Mouse (Mus musculus): ENCODE measurements around the gene Epha4. TPM values are rescaled to one million over a fixed set of nuclear protein-coding genes. Genes with fewer than 3 reads are reported as not detected.
A peak's percentile ranks its signal among the peaks of the same experiment; 100 is the strongest.

Epha4 gene
- 6.0 and 7.6 TPM in 2 replicates for polyA plus RNA-seq (2012; rRNA removed)

DNA sequence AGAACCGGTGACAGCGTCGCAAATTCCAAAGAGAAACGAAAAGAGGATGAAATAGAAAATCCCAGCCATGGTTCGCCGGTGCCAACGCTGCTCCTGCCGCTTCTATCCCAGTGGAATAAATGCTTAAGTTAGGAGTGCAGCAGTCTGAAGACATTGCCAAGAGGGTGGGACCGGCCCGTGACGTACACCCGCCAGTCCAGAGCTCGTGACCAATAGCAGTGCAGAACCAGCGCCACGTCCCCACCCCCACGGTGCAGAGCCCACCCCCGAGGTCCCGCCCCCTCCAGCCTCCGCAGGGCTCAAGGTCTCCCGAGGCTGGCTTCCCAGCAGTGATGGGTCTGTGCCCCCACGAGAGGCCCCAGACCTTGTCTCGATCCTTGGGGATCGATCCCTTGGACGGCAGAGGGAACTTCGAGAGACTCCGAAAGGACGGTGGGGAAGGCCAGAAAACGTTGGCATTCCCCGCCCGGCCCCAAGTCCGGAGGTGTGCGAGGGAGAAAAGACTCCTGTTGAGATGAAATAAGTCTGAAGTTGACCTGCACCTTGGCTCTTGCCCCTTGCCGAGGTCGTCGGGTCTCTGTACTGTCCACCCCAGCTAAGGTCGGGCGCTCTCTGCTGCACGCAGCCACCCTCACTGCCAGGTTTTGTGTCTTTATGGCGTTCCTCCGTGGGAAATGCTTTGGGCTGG is at the start of gene Epha4:
TSS of gene Epha4 (minus strand) at position 126 of the 688 bp plus-strand sequence.
- peak; percentile 73 for DNase-seq (ENCODE audit: low spot score)

DNA sequence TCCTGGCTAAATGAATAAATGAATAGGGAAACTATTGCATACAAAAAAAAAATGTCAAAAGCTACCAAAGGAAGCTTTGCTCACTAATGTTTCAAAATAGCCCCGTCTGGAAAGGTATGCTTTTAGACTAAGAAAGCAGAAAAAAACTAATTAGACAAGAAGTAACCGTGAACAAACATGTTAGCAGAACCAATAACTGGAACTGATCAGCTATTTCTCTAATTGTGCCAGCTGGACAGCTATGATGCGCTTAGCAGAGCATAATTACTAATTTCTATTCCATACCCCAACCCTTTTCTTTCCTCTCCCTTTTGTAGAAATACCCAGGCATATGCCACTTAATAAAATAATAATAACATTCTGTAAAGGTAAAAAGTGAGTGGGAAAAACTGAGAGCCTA is 41.3 kb upstream of the Epha4 start:
- no peak for DNase-seq (ENCODE audit: low spot score)

DNA sequence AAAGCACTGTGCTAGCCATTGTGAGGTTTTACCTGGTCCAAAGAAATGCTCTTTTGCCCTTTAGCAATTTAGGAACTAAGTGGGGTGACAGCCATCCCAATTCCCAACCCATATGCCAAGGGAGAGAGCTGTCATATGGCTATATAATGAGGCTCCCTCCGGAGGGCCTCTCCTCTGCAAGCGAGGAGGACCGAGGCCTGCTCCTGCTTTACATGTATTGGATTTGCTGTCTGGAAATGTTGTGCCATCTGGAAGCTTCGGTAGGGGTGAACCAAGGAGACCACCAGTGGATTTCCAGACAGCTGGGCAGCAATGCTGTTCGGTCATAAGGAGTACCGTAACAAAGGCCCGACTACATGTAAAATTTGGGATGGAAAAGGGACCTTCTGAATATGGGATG is 37.0 kb upstream of the Epha4 start:
- DNase-seq (ENCODE audit: low spot score), result no peak

DNA sequence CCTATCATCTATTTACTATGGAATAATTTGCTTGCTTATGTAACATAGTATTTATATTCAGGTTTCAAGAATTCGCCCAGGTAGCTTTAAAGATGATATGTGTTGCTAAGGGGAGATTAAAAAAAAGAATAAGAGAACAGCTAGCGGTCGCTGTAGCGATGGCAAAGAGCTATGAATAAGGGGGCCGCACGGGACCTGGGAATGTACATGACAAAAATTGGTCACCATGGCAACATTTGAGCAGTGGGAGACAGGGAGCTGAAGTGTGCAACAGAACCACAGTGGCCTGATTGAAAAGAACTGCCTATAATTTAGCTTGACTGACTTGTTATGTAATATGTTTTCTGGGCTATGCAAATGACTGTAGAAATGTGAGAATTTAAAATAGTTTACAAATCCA is 30.8 kb upstream of the Epha4 start:
- no peak for DNase-seq (ENCODE audit: low spot score)

DNA sequence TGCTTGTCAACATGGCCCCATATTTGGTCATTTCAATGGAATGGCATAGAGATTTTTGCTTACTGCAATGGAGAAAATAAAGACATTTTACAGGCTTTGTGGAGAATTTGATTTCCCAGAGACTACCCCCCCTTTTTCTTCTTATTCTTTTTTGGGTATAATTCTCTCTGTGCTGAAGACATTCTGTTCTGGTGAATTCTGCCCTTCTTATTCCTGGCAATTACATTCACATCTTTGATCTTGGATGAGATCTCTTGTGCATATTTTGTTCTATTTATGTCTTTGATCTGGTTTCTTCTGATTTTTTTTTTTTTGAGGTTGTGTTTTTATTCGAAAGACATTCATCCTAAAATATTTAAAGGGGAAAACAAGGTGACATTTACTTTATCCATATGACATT is 30.1 kb upstream of the Epha4 start:
- no peak for DNase-seq (ENCODE audit: low spot score)

DNA sequence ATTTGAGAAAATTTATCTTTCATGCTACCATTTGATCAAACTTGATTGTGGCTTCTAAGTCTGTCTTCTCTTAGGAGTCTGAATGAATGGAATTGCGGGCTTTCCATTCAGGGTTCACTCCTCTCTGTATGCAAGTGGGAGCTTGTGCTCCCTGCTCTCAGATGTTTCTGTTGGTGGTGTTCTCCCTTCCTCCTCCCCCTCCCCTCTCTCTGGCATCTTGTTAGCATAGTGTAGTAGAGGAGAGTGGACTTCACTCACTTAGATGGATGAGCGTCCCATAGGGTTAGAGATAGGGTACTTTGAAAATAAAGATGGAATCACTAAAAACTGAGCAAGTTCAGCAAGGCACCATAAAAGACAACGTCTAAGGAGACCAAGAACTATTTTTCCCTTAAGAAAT is 29.4 kb upstream of the Epha4 start:
- no peak for DNase-seq (ENCODE audit: low spot score)

DNA sequence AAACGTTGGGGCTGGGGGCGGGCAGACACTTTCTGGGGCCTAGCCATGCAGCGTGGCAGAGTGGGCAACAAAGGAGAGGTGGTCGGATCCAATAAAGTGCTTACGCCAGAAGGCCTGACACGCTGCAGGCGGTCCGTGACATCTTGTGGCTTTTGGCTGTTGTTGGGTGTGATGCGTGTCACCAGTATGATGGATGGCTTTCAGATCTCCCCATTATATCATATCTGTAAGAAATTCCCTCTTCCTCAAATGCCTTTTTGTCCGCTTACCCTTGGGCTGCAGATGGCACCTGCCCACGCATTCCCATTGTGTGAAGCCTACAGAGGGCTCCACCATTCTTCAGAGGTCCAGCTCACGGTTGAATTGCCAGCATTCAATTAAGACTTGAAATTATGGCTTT is 25.1 kb upstream of the Epha4 start:
- DNase-seq (ENCODE audit: low spot score), result no peak

DNA sequence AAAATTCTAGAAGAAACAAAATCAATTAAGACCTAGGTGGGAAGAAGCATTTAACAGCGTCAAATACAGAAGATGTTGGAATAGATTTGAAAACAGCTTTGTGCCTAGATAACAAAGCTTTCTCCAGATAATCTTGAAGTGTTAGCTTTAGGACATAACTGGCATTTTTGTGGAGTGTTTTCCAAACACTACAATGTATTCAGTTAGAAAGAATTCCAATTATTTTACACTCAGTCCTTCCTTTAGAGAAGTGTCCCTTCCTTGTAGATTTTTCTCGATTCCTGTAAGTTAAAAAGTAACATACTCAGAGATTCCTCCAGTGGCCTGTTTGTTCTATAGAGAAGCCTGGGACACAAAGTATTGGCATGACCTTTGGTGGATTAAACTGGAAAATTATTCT is 23.7 kb upstream of the Epha4 start:
- DNase-seq (ENCODE audit: low spot score), result no peak

DNA sequence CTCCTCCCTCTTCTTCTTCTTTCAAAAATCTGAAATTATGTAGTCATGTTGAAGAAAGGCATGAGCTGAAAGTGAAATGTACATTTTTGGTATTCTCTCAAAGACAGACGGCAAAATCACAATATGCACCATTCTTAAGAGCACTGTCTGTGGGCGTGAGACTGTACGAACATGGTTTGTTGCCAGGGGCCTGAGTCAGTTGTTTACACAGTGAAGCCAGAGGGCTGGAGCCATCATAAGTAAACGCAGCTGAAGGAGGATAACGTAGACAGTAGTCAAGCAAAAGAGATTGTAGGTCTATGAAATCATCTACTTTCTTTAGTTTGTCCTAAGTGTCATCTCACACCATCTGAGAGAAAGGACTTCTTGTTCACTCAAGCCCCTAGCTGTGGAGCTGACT is 21.0 kb upstream of the Epha4 start:
- DNase-seq (ENCODE audit: low spot score), result no peak

DNA sequence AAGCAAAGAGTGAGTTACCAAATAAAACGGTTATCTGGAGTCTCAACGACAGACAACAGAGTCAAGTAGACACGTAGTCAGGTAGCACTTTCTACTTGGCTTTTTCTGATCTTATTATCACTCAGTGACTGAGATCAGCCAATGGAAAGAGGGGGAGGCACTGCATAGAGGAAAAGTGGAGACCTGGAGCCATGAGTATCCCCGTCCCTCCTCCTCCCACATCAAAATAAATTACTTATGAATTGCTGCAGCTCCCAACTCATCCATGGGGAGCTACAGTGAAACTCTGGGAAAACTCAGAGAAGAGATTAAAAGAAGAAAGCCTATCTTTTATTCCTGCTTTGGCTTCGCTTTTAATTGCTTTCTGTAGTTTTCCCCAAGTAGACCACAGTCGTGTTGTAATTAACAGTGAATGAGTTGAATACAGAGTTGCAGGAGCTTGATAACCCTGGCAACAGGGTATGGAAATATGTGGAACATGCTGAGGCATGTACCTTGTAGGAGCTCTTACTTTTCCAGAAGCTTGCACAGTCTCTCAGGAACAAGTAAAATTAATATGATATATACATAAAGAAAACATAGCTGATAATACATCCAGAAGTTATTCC is 17.8 kb upstream of the Epha4 start:
- no peak for DNase-seq (ENCODE audit: low spot score)

DNA sequence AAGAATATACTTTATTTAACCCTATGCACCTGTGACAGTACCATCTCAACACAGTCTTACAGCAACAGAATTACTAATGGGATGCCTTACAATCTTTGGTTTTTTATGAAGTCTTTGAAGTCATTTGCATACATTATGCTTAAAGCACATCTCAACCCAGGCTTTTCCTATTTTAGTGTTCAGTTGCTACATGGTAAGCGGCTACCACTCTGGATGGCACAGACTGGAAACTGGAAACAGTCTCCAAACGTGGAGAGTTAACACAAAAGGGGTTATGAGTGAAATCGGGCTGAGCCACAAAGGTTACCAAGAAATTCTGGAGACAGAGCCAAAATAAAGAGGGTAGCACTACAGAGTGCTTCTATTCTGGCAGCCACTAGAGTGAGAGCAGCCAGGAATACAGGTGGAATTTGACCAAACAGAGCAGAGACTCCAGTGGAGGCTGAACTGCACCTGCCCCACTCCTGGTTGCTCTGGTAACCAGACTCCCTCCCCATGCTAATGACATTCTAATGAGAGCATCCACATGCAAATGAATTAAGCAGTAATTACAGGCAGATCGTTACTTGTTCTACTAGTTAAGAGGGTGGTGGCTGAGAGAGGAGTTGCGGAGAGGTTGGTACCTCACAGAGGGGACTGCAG is 17.2 kb upstream of the Epha4 start:
- DNase-seq (ENCODE audit: low spot score), result no peak

DNA sequence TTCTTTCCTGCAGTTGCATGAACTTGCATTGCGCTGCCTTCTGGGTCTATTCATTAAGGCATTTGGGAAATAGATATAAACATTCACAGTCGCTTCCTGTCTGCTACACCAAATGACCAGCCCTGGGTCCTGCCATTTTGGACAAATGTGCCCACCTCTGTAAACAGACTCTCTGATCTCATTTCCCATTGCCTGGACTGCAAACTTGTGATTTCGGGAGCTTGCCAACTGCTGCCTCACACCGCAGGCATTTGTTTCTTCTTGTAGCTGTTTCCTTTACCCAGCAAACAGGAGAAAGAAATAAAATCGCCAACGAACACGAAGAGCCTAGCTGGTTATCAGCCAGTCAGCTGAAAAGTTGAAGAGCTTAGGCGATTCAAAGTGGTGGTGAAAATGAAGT is 10.2 kb upstream of the Epha4 start:
- no peak for DNase-seq (ENCODE audit: low spot score)

DNA sequence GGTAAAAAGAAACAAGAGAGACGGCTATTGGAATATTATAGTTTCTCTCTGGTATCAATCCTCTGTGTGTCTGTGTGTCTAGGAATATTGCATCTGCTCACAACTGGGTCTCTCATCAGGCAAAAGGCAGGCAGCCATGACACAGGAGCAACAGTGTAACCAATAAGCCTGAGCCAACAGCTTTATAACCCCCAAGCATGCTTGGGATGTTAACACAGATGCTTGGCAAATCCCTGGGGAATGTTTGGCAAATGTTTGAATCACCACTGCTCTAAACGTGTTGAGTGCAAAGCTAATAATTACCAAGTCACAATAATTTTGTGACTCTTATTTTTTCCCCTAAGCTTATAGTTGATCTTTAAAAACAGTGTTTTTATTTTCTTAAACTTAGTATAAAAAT is 8.5 kb upstream of the Epha4 start:
- no peak for DNase-seq (ENCODE audit: low spot score)

DNA sequence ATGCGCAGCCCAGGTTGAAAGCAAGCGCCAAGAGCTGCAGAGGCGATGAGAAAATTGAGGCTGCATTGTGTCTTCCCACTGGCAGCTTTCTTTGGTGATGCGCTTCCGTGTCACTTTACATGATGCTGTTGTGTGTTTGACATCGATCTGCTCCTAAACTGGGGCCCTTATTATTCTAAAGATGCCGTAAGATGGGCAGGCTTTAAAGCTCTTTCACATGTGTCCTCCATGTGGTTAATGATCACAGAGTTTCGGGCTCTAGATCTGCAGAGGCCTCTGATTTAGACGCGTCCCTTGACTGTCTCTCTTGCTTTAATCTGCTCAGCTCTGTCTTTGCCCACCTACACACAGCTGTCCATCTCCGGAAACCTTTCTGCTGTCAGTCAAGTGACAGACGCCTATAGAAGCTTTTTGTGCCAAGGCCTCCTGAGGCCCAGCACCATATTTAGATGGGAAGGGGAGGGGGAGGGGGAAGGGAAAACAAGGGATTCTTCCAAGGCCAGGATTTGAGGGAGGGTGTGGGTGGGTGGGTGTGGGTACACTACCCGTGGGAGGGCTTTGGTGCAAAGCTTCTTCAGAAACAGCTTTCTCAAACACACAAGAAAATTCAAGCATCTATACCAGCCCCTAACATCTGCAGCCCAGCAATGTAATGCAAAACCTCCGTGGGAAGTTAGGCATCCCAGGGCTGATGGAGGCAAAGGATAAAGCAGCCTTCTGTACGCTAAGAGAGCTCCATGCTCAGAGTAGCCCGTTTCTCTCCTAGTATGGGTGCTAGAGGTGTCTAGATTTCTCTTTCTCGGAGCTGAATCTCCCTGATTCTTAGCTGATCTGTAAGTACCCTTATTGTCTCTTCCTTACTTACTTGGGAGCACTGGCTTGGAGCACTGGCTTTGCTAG is 7.0 kb upstream of the Epha4 start:
- no peak for DNase-seq (ENCODE audit: low spot score)

DNA sequence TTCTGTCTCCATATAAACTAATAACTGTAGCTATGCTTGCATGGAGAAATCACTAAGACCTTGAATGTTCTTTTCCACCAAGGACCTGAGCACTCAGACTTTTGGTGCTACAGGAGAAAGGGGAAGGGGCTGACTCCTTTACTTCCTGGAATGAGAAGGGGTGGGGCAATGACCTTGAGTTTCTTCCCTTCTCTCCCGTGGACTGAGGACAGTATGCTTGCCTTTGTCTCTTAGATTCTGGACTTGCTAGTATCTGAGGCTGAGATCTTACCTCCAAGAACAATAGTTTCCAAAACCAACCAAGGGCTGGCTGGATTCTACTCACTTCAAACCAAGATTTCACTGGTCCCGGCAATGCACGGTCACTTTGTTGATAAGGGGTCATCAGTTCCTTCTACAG is 3.8 kb upstream of the Epha4 start:
- DNase-seq (ENCODE audit: low spot score), result no peak

DNA sequence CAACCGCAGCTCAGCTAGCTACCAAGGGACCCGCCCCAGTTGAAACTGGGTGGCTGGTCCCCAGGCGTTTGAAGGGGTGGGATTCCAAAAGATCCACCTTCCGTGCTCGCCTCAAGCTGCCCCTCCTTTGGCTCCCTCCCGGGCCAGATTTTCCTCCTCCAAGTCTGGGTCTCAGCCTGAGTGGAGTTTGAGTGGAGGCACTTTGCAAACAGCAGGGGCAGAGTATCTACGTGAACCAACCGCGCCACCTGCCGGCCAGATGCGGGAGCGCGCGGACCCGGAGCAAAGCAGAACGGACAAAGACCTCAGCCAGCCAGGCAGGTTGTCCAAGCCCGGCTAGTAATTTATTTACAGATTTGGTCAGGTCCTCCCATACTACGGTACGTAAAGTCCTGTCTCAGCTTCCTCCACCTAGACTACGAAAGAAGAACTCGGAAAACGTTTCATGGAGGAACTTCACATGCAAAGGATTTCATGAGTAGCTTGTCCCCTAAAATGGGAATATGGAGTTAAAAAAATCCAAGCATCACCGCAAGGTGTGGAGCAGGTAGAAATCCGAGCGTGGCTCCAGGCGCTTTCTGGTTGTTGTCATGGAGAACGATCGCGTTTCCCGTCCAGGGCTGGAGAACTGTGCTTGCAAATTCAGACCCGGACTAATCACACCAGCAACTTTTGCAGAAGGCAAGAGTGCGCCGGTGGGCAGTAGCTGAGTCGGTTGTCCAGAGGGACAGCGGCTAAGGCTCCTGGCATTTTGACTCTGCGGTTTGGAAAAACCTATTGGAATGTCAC is 1.5 kb upstream of the Epha4 start:
- peak; percentile 93 for DNase-seq (ENCODE audit: low spot score)

DNA sequence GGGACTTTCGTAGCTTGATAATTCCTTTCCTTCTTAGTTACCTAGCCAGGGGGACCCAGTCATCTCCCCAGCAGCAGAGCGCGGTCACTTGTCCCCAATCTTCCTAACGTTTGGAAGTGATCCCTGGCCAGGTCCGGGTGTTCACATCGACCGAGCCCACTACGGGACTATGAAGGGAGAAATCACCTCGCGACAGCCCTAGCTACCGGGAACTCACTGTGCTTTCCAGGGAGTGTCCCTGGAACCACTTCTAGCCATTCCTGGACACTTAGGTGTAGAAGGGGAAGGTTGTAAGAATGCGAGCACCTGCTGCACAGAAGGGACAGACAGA is 728 bp upstream of the Epha4 start:
- peak; percentile 35 for DNase-seq (ENCODE audit: low spot score)

DNA sequence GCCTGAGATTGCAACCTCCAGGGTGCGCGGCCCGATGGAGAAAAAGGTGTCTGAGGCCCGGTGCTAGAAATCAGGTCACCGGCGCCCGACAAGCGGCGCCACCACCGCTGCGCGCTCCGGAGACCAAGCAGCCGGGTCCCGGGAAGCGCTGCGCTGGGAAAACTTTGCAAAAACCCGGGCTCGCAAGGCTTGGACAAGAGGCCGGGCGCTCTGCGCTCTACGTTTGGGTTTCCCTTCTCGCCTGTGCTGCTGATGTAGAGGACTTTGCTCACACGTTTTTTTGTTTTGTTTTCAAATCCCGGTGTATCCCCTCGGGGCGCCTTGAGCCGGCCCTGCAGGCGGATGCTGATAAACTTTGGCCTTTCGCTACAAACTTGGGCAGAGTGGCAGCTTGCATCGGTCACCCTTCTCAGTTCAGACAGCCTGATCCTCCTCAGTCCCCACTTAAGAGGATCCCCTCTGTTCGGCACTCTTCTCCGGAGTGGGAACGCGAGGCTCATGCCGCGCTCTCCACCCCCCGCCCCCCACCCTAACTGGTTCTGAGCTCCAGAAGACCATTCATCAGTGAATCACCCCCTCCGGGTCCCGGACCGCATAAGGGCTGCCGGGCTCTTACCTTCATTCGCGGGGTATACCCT is 444 bp downstream of the Epha4 start:
- peak; percentile 34 for DNase-seq (ENCODE audit: low spot score)

DNA sequence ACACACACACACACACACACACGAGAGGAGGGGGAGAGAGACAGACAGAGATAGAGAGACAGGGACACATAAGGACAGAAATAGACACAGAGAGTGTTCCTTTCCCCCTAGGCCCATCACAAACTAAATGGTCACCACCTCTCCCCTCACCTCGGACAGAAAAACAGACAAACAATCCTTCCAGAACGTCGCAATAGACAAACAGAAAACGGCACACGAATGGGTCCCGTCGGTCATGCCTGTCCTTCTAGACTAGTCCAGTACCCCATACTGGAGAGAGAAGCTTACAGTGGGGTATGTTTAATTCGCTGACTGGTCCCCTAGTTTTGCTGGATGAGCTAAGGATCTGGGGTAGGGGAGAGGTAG is 946 bp downstream of the Epha4 start:
- no peak for DNase-seq (ENCODE audit: low spot score)

DNA sequence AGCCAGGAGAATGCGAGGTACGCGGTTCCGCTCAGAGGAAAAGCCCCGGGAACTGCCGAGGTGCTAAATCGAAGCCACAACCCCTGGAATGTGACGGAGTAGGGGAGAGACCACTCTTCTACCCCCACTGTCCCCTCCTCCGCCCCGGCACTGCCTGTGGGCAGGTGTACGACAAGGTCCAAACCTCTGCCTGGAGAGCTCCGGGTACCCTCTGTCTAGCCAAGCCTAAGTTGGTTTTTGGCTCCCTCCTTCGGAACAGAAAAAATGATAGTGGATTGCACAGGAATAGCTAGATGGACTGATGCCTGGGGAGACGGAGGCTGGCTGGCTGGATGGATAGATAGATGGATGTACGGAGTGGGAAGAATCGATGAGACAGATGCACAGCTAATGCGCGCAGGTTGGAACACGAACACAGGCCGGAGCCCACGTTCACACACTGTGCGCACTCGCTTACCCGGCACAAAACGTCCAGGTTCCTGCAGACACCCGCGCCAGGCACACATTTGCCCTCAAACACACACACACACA is 1.4 kb downstream of the Epha4 start:
- DNase-seq (ENCODE audit: low spot score), result peak; percentile 38
